Mouse (Mus musculus): ENCODE measurements at regions not wholly inside any gene's neighbourhood (a gene's known extent, or its start where the extent isn't known, plus 50 kb on each side); places are given as distances from the start of the nearest gene placed in this dataset.

DNA sequence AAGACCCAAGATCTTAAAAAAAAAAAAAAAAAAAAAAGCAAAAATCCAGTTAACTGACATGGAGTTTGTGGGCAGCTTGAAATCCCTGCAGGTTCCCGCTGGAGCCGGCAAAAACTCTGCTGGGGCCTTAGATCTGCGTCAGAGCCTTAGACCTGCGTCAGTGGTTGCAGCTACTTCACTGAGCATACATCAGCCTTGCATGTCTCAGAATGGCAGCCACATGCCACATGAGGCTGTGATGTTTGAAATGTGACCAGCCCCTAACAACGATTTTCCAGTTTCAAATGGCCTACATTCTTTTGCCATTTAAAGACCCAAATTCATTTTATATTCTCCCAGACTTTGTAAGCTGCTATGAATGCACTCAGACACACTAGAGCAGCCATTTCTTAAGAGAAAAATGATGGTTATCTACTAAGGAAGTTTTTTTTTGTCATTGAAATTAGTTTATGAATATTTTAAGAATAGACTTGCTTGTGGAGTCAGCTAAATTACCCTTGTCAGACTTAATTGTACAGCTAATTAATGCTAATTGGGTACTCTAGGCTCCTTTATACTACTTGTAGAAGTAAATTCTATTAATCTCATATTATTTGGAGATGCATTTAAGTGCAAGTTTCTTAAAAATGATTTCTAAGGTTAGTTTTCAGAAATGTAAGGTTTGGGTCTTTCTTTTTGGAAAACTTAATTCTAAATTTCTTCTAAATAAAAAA lies 70.8 kb downstream of the Toporsl start:
- DNase-seq (ENCODE audit: low read depth, low spot score) = no peak

DNA sequence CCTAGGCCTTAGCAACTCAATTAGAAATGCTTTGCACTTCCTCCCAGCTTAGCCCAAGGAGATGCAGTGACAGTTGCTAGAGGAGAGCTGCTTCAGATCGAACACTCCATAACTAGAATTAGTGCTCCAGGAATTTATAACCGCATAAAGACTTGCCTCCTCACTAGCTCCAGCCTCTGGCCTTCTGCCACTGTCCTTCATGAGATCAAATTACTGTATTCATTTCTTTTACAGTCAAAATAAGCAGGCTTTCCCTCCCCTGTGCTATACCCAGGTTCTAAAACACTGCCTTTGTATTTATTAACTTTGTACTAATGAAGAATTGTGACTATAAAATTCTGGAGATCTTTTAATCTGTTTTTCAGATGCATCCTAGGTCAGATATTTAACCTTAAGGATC lies 104.8 kb upstream of the Olfr275 start:
- DNase-seq (ENCODE audit: low read depth, low spot score) = no peak

DNA sequence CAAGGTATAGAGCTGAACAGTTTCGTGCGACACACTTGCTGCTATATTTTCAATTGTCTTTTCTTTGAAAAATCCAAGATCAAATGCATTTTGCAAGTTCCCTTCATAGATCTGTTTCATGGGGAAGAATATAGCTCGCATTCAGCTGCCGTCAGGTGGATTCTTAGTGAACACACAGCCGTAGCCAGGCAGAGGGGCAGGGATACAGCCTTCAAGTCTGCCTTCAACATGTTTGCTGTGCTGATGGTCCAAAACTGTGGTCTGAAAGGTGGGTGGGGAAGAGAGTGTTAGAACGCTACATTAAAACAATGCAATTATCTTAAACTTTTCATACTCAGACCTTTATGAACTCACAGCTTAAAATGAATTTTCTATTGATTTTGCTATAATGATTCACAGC lies 88.2 kb upstream of the Olfr275 start:
- DNase-seq (ENCODE audit: low read depth, low spot score) = no peak

GRCm38 (mm10) chr4:52726625-52727297 lies 87.6 kb upstream of the Olfr275 start:
- DNase-seq (ENCODE audit: low read depth, low spot score) = peak; percentile 65

DNA sequence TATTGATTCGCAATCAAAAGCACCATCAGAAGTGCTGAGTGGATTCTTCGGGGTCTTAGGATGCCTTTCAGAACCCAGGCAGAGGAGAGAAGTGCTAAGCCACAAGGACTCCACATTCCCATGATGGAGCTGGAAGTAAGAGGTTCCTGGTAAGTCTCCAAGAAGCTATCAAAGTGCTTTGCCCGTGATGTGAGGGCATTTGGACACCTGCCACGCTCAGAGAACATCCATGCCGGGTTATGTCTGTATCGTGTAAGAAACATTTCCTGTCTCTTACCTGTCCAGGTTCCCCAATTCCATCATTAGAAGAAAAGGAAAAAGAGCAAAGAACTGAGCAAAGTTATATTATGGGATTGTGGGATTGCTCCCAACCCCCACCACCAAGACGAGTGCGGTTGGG lies 81.3 kb upstream of the Olfr275 start:
- DNase-seq (ENCODE audit: low read depth, low spot score) = no peak

- no peak for DNase-seq (ENCODE audit: low read depth, low spot score)
These were observed 74.6 kb upstream of the Olfr275 start for GRCm38 (mm10) chr4:52739543-52740474.

GRCm38 (mm10) chr4:52752838-52753509 lies 61.4 kb upstream of the Olfr275 start:
- peak; percentile 5 for DNase-seq (ENCODE audit: low read depth, low spot score)
